Mouse (Mus musculus) ES-Bruce4 (cell line): ENCODE measurements around the gene Cpa5.

Source experiments
- CTCF ChIP-seq: IDR thresholded peaks from one replicate; pipeline ENCODE4 v1.8.1; 2011; ENCODE audit warnings: low read depth, low read length
- EP300 ChIP-seq: IDR thresholded peaks from 2 replicates; pipeline ENCODE4 v1.6.1; 2011; ENCODE audit warnings: low read depth, low read length; ENCODE audit not compliant: insufficient read depth
- POLR2A ChIP-seq: IDR thresholded peaks from one replicate; pipeline ENCODE4 v1.8.1; 2011; ENCODE audit warnings: low read length; ENCODE audit not compliant: insufficient read depth

- TF ChIP-seq POLR2A (no peak), EP300 (no peak), CTCF (no peak)
These were observed 40.8 kb upstream of the Cpa5 start for GRCm38 (mm10) chr6:30570012-30570411.
